Mouse (Mus musculus): ENCODE data around the gene Sufu. TPM values are rescaled to one million over a fixed set of nuclear protein-coding genes. Genes with fewer than 3 reads are reported as not detected.

Sufu gene
- total and polyA plus RNA-seq, 3 experiments = 11.4 to 42.5 TPM; not detected in 1

DNA sequence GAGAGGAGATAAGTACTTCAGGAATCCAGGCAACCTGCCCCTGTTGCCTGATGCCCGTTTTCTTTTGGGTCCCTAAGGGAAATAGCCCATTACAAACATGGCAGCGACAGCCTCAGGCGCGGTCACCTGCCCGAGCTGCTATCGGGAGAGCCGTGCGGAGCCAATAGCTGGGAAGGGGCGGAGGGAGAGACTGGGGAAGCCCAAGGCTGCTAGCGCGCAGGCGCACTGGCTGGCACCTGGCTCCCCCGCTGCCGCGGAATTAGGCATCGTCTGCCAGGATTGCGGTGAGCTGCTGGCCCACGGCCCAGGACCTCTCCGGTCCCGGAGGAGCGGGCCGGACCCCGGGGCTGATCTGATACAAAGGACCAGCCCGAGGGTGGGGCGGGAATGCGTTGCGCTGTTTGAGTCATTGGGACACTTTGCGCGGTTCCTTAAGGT is 40.0 kb upstream of the Sufu start (continued):
- TF ChIP-seq MYB (IDR thresholded peaks at IDR 0.05; ENCODE audit: low read depth, low read length) (no peak), KAT2A (conservative IDR thresholded peaks at IDR 0.05; ENCODE audit: low read depth, low read length) (no peak; the same call in 1 of the 2 replicates), TBP (IDR thresholded peaks at IDR 0.05; ENCODE audit: low read depth, low read length) (0 out of 2 replicates have a peak, but pooled peaks have one; percentile 31), CHD2 (IDR thresholded peaks at IDR 0.05; ENCODE audit: low read length) (peak; percentile 88), ZKSCAN1 (IDR thresholded peaks at IDR 0.05; ENCODE audit: low read depth, low read length) (0 out of 2 replicates have a peak, but pooled peaks have one; percentile 32), BHLHE40 (IDR thresholded peaks at IDR 0.05; ENCODE audit: borderline replicate concordance, low read depth, low read length) (peak; percentile 80), SIN3A (IDR thresholded peaks at IDR 0.05; ENCODE audit: low read length) (peak; percentile 87), MAZ (IDR thresholded peaks at IDR 0.05; ENCODE audit: low read depth, low read length) (peak; percentile 43; the same call in 1 of the 2 replicates), GABPA (IDR thresholded peaks at IDR 0.05; ENCODE audit: low read depth, low read length) (no peak), UBTF (IDR thresholded peaks at IDR 0.05; ENCODE audit: borderline replicate concordance, insufficient read depth, low read depth, low read length) (no peak), MXI1 (IDR thresholded peaks at IDR 0.05; ENCODE audit: low read depth, low read length) (no peak; the same call in 1 of the 2 replicates), RAD21 (IDR thresholded peaks at IDR 0.05; ENCODE audit: low read depth, low read length) (no peak), ZNF384 (IDR thresholded peaks at IDR 0.05; ENCODE audit: low read depth, low read length) (no peak), MAFK (IDR thresholded peaks at IDR 0.05; ENCODE audit: borderline replicate concordance, low read depth, low read length) (no peak), HCFC1 (IDR thresholded peaks at IDR 0.05; ENCODE audit: low read depth, low read length) (peak; percentile 99), MAX (IDR thresholded peaks at IDR 0.05; ENCODE audit: low read length) (no peak; the same call in 1 of the 2 replicates), NELFE (IDR thresholded peaks at IDR 0.05; ENCODE audit: low read depth, low read length) (peak; percentile 69), MYC (IDR thresholded peaks at IDR 0.05; ENCODE audit: low read depth, low read length) (0 out of 2 replicates have a peak, but pooled peaks have one; percentile 17), SMC3 (IDR thresholded peaks at IDR 0.05; ENCODE audit: low read depth, low read length) (no peak), POLR2AphosphoS5 (IDR thresholded peaks at IDR 0.05; ENCODE audit: borderline replicate concordance, low read depth, low read length) (no peak), USF1 (IDR thresholded peaks at IDR 0.05; ENCODE audit: low read depth, low read length) (peak; percentile 97)

DNA sequence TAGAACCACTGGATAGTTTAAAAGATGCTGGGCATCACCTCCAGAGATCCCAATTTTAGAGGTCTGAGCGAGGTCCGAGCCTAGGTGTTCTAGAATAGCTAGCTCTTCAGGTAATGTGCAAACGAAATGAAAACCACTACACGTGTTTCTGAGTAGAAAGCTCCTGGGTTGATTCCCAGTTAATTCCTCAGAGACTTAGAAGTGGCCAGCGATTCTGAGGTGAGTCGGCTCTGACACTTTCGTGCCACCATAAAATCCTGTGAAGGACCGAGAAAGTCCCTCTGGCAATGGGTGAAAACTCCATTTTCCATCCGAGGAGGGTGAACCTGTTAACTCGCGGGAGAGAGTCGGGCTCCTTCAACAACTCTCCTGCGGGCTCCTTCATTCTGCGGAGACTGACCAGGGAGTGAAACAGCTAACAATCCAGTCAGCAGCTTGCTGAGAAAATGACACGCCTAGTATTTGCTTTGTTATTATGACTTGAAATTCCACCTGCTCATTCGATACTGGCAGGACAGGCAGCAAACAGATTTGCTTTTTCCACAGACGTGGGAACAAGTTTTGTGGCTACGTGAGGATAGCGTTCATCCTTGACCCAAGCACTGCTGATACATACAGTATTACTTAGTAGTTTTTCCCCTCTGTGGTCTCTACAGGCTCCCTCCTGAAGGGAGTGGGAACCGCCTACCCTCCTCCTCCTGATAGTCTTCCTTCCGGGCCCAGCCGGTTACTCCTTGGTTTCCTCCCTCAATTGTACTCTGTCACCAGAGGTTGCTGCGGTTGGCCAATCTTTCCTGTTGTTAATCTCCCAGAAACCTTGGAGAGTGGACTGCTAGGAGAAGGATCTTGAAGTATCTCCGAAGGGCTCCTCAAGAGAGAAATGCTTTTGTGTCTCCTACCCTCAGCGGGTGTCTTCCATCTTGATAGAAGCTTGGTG is 39.1 kb upstream of the Sufu start:
- Histone ChIP-seq H3K4me3 (ENCODE audit: control insufficient read depth in 1 of 2, insufficient read depth in 1 of 2, low read depth in 2 of 2, low read length in 2 of 2) (peak overlapping the region; percentile 45 to 78), H3K36me3 (ENCODE audit: control insufficient read depth in 1 of 2, insufficient read depth in 2 of 2, low read length in 2 of 2) (peaks cover 0 to 14% of the 10 kb centered on the region in 2 experiments; a peak in 2 of 4 replicates), H3K27ac (ENCODE audit: control insufficient read depth, low read depth, low read length) (peak overlapping the region; percentile 77), H3K4me1 (ENCODE audit: control insufficient read depth in 1 of 2, insufficient read depth in 2 of 2, low read length in 2 of 2) (peaks cover 9 to 21% of the 10 kb centered on the region in 2 experiments), H3K27me3 (ENCODE audit: control insufficient read depth in 1 of 2, insufficient read depth in 2 of 2, low read length in 2 of 2) (no peaks in the 10 kb centered on the region), H3K9ac (ENCODE audit: control insufficient read depth, low read depth, low read length, poor library complexity, severe bottlenecking) (peak overlapping the region; percentile 65), H3K79me2 (ENCODE audit: control insufficient read depth, insufficient read depth, low read length, poor library complexity) (no peaks in the 10 kb centered on the region), H3K9me3 (replicated peaks; ENCODE audit: insufficient read depth, low read length) (no peaks in the 10 kb centered on the region)
- DNase-seq (ENCODE audit: low read depth, low spot score) = peak; percentile 76
- TF ChIP-seq ZKSCAN1 (IDR thresholded peaks at IDR 0.05; ENCODE audit: low read depth, low read length) (no peak), HCFC1 (IDR thresholded peaks at IDR 0.05; ENCODE audit: low read depth, low read length) (peak; percentile 70), BHLHE40 (IDR thresholded peaks at IDR 0.05; ENCODE audit: borderline replicate concordance, low read depth, low read length) (no peak), MYB (IDR thresholded peaks at IDR 0.05; ENCODE audit: low read depth, low read length) (peak; percentile 32; the same call in 1 of the 2 replicates), MXI1 (IDR thresholded peaks at IDR 0.05; ENCODE audit: low read depth, low read length) (peak; percentile 76), GABPA (IDR thresholded peaks at IDR 0.05; ENCODE audit: low read depth, low read length) (no peak), POLR2AphosphoS2 (IDR thresholded peaks at IDR 0.05; ENCODE audit: low read length) (0 out of 2 replicates have a peak, but pooled peaks have one; percentile 41), MAX (IDR thresholded peaks at IDR 0.05; ENCODE audit: low read length) (peak; percentile 30), SMC3 (IDR thresholded peaks at IDR 0.05; ENCODE audit: low read depth, low read length) (no peak), ZMIZ1 (IDR thresholded peaks at IDR 0.05; ENCODE audit: low read depth, low read length) (0 out of 2 replicates have a peak, but pooled peaks have one; percentile 53), ELF1 (IDR thresholded peaks at IDR 0.05; ENCODE audit: low read depth, low read length) (peak; percentile 64), TAL1 (IDR thresholded peaks at IDR 0.05; ENCODE audit: low read length) (no peak), NRF1 (IDR thresholded peaks at IDR 0.05; ENCODE audit: insufficient read depth, low read depth, low read length, poor library complexity, severe bottlenecking) (no peak), TCF12 (IDR thresholded peaks at IDR 0.05; ENCODE audit: low read depth, low read length) (0 out of 2 replicates have a peak, but pooled peaks have one; percentile 31), POLR2A (IDR thresholded peaks at IDR 0.05; ENCODE audit: control insufficient read depth in 1 of 2, insufficient read depth in 1 of 2, low read depth in 1 of 2, low read length in 2 of 2, poor library complexity in 1 of 2) (peak; percentile 15 to 56; a peak in 1 of 4 replicates), MAZ (IDR thresholded peaks at IDR 0.05; ENCODE audit: low read depth, low read length) (peak; percentile 86; the same call in 1 of the 2 replicates), JUND (IDR thresholded peaks at IDR 0.05; ENCODE audit: low read depth, low read length) (no peak), MYC (IDR thresholded peaks at IDR 0.05; ENCODE audit: low read depth, low read length) (peak; percentile 78; the same call in 1 of the 2 replicates), CTCF (IDR thresholded peaks at IDR 0.05 in 2 of 3, conservative IDR thresholded peaks at IDR 0.05 in 1 of 3; ENCODE audit: control insufficient read depth in 1 of 3, insufficient read depth in 1 of 3, low read depth in 2 of 3, low read length in 3 of 3, poor library complexity in 1 of 3, severe bottlenecking in 1 of 3) (no peak), MAFK (IDR thresholded peaks at IDR 0.05; ENCODE audit: borderline replicate concordance, low read depth, low read length) (no peak)
